Mouse (Mus musculus): ENCODE data around the gene Crtac1. TPM values are rescaled to one million over a fixed set of nuclear protein-coding genes. Genes with fewer than 3 reads are reported as not detected.
A peak's percentile ranks its signal among the peaks of the same experiment; 100 is the strongest.

Gene Crtac1
- polyA plus RNA-seq (2021; fragmentation: Nextera tagmentation): 83.4 and 85.0 TPM in 2 replicates
- long read RNA-seq, experiment 1, transcript Crtac1-201 (15 exons, 2,618 nt): major isoform, 194 of 255 reads
- long read RNA-seq, experiment 1, partial matches to known transcripts: 24 of 255 reads
- long read RNA-seq, experiment 1, other reads (novel, unspliced or antisense): 37 of 255 reads
- long read RNA-seq, experiment 2, transcript Crtac1-201 (15 exons, 2,618 nt): major isoform, 686 of 892 reads
- long read RNA-seq, experiment 2, partial matches to known transcripts: 38 of 892 reads
- long read RNA-seq, experiment 2, other reads (novel, unspliced or antisense): 168 of 892 reads

GRCm38 (mm10) chr19:42431485-42432190 lies at the start of gene Crtac1:
Gene Crtac1 (minus strand): TSS chr19:42431783.

DNA sequence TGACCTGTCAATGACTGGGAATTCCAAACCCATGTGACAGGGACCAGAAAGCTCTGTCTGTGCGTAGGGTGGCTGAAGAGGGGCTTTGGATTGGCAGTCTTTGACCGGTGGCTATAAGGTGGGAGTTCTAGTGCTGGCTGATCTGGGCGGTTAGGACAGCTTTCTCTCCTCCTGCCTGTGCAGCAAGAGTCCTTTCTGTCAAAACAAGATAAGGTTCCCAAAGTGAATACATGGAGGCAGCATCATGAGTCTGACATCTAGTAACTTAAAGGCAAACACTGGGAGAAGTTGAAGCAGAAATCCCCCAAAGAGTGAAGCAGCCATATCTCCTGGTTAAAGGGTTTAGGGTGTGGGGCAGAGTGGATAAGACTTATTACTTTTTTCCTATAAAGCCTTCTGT lies 184.1 kb downstream of the Crtac1 start, which contains the start of gene Golga7b:
Gene Golga7b, plus strand, starts transcription at position 56 of the 400 bp plus-strand sequence.

Small RNAs within 50 kb of the gene (microRNA-seq; reads per million reads assigned to microRNA genes)
- gene Gm26339 (not detected), gene Mir3085 (12.9 reads per million, percentile 35 among the genes with 10 or more reads in this experiment)

Other genes with a start within 250 kb of the Crtac1 start
- 0.28 and 1.5 TPM in 2 replicates for gene Sfrp5, start 229.5 kb downstream of the Crtac1 start, polyA plus RNA-seq (2021; fragmentation: Nextera tagmentation)
- 105 and 124 TPM in 2 replicates for gene Golga7b, start 184.2 kb downstream of the Crtac1 start, polyA plus RNA-seq (2021; fragmentation: Nextera tagmentation)
- 5.7 and 6.7 TPM in 2 replicates for gene R3hcc1l, start 87.0 kb upstream of the Crtac1 start, polyA plus RNA-seq (2021; fragmentation: Nextera tagmentation)
- 0.21 TPM in 1 of 2 replicates, not detected in the other for gene Loxl4, start 181.0 kb upstream of the Crtac1 start, polyA plus RNA-seq (2021; fragmentation: Nextera tagmentation)

All from layer of hippocampus, adult 6 months (tissue).